Mouse (Mus musculus) liver, embryonic 14.5 days (tissue): ENCODE measurements around the gene Pxmp2. TPM values are rescaled to one million over a fixed set of nuclear protein-coding genes. Genes with fewer than 3 reads are reported as not detected.

ENCODE experiments used
- ATAC-seq: fragments of 200-750 bp; cut with Nextera tagmentation; 2 replicates; pipeline ENCODE4 v1.8.0; 2017; ENCODE audit warnings: moderate number of reproducible peaks, mild to moderate bottlenecking, moderate library complexity; ENCODE audit not compliant: insufficient read depth
- DNase-seq, 3 experiments: peaks; one replicate each; pipeline ENCODE4 v3.0.0-alpha.2; 2012 to 2013; ENCODE audit warnings: low read depth in 3 of 3, low spot score in 3 of 3
- H3K27ac ChIP-seq: fragments of 300-500 bp; sonication (generic); 2 replicates; pipeline ENCODE4 v1.5.1; 2014; ENCODE audit warnings: moderate library complexity, mild to moderate bottlenecking, control low read depth, inconsistent platforms
- H3K27me3 ChIP-seq: fragments of 300-500 bp; sonication (generic); 2 replicates; pipeline ENCODE4 v1.6.1; 2014; ENCODE audit warnings: mild to moderate bottlenecking, low read length, moderate library complexity; ENCODE audit not compliant: control insufficient read depth, insufficient read depth
- H3K36me3 ChIP-seq: fragments of 300-500 bp; sonication (generic); replicated peaks from 2 replicates; pipeline ENCODE4 v1.6.1; 2014; ENCODE audit warnings: low read depth; ENCODE audit not compliant: control insufficient read depth, insufficient read depth
- H3K4me1 ChIP-seq, 2 experiments: fragments of 200-500 bp in 1 of 2; fragments of 300-500 bp in 1 of 2; sonication (generic) in 1 of 2; replicated peaks; 2 replicates each; pipeline ENCODE4 v1.6.1; 2012 to 2014; ENCODE audit warnings: antibody characterized with exemption in 1 of 2, inconsistent platforms in 1 of 2, low read length in 1 of 2; ENCODE audit not compliant: control insufficient read depth in 2 of 2, insufficient read depth in 2 of 2
- H3K4me2 ChIP-seq: fragments of 300-500 bp; sonication (generic); 2 replicates; pipeline ENCODE4 v1.6.1; 2014; ENCODE audit warnings: low read depth, mild to moderate bottlenecking, control low read depth, moderate library complexity
- H3K4me3 ChIP-seq, 2 experiments: fragments of 200-500 bp in 1 of 2; fragments of 300-500 bp in 1 of 2; sonication (generic) in 1 of 2; 2 replicates each; pipeline ENCODE4 v1.5.1; 2012 to 2014; ENCODE audit warnings: low read depth in 2 of 2, low read length in 2 of 2, mild to moderate bottlenecking in 2 of 2, control low read depth in 1 of 2, inconsistent platforms in 1 of 2, moderate library complexity in 1 of 2; ENCODE audit not compliant: insufficient read depth in 1 of 2
- H3K9ac ChIP-seq: fragments of 300-500 bp; sonication (generic); replicated peaks from 2 replicates; pipeline ENCODE4 v1.6.1; 2014; ENCODE audit warnings: mild to moderate bottlenecking, control low read depth, moderate library complexity
- H3K9me3 ChIP-seq: fragments of 300-500 bp; sonication (generic); 2 replicates; pipeline ENCODE4 v1.6.1; 2016; ENCODE audit warnings: low read length, mixed read lengths; ENCODE audit not compliant: control insufficient read depth
- CTCF ChIP-seq: IDR thresholded peaks from 2 replicates; pipeline ENCODE4 v1.5.1; 2016; ENCODE audit warnings: antibody characterized with exemption, low read depth, control low read depth
- EP300 ChIP-seq: IDR thresholded peaks from 2 replicates; pipeline ENCODE4 v1.6.1; 2016; ENCODE audit warnings: antibody characterized with exemption, low read depth
- WGBS: fragments of 180-500 bp; shearing (Covaris S2); extraction: QIAGEN DNeasy Blood & Tissue Kit; methylation state at CpG from one replicate; pipeline ENCODE4 v1.1.7; 2014; ENCODE audit not compliant: insufficient replicate concordance; 5-methylcytosine and 5-hydroxymethylcytosine counted together
- polyA plus RNA-seq, 2 experiments: library from polyadenylated mRNA; depleted of rRNA in 1 of 2; stranded (reverse) in 1 of 2; unstranded in 1 of 2; fragments of >200 nt; fragmentation: Nextera tagmentation in 1 of 2; extraction: Ambion mirVana in 1 of 2; gene quantifications; 2 replicates each; pipeline versions ENCODE4 v1.2.1 to v1.2.3; 2012 to 2014

Pxmp2 gene
- polyA plus RNA-seq, 2 experiments: 16.0 to 31.7 TPM

- Histone ChIP-seq H3K9ac (no peak overlapping the region), H3K27me3 (no peaks in the 10 kb centered on the region), H3K4me3 (no peak overlapping the region), H3K9me3 (no peaks in the 10 kb centered on the region), H3K4me1 (peaks cover 0 to 1% of the 10 kb centered on the region in 2 experiments; a peak in 1 of 4 replicates), H3K27ac (no peak overlapping the region), H3K4me2 (no peak overlapping the region), H3K36me3 (peaks cover 81% of the 10 kb centered on the region)
- no peak for ATAC-seq
- TF ChIP-seq CTCF: no peak
- TF ChIP-seq EP300: no peak
- DNase-seq: no peak
- WGBS: 100% methylated on average over 1 of the region's 1 CpGs
Measured at GRCm38 (mm10) chr5:110296637-110297036, 10.7 kb upstream of the Pxmp2 start.

GRCm38 (mm10) chr5:110291649-110292048, 5.7 kb upstream of the Pxmp2 start:
- H3K9ac ChIP-seq: no peak overlapping the region
- TF ChIP-seq CTCF: no peak
- no peak for TF ChIP-seq EP300
- H3K4me2 ChIP-seq: no peak overlapping the region
- ATAC-seq (peak; percentile 60; the same call in 1 of the 2 replicates), DNase-seq (no peak)
- no peaks in the 10 kb centered on the region for H3K9me3 ChIP-seq
- 16% methylated on average over 1 of the region's 1 CpGs for WGBS
- H3K4me3 ChIP-seq: no peak overlapping the region
- peaks cover 60% of the 10 kb centered on the region for H3K36me3 ChIP-seq
- no peak overlapping the region for H3K27ac ChIP-seq
- peaks cover 6 to 9% of the 10 kb centered on the region in 2 experiments for H3K4me1 ChIP-seq
- H3K27me3 ChIP-seq: no peaks in the 10 kb centered on the region

- peak overlapping the region; percentile 59 to 68 for H3K4me3 ChIP-seq
- no peak overlapping the region for H3K27ac ChIP-seq
- H3K4me1 ChIP-seq: peaks cover 11 to 19% of the 10 kb centered on the region in 2 experiments
- WGBS: 37% methylated on average over 2 of the region's 2 CpGs
- TF ChIP-seq CTCF: no peak
- no peak for TF ChIP-seq EP300
- peak overlapping the region; percentile 100 for H3K4me2 ChIP-seq
- DNase-seq: no peak
- H3K9ac ChIP-seq: peak overlapping the region; percentile 28
- H3K27me3 ChIP-seq: no peaks in the 10 kb centered on the region
- no peak for ATAC-seq
- peaks cover 26% of the 10 kb centered on the region for H3K36me3 ChIP-seq
- H3K9me3 ChIP-seq: no peaks in the 10 kb centered on the region
Measured at GRCm38 (mm10) chr5:110287084-110287475, 1.1 kb upstream of the Pxmp2 start.

GRCm38 (mm10) chr5:110286446-110287083, 579 bp upstream of the Pxmp2 start:
- Histone ChIP-seq H3K9ac (peak overlapping the region; percentile 66), H3K27me3 (no peaks in the 10 kb centered on the region), H3K4me1 (peaks cover 9 to 19% of the 10 kb centered on the region in 2 experiments), H3K4me2 (peak overlapping the region; percentile 100), H3K36me3 (peaks cover 21% of the 10 kb centered on the region), H3K9me3 (no peaks in the 10 kb centered on the region), H3K4me3 (peak overlapping the region; percentile 68 to 93), H3K27ac (peak overlapping the region; percentile 34)
- ATAC-seq: peak; percentile 83
- no peak for TF ChIP-seq CTCF
- peak; percentile 19; the same call in 1 of the 2 replicates for TF ChIP-seq EP300
- 2% methylated on average over 30 of the region's 31 CpGs for WGBS
- no peak for DNase-seq

- Histone ChIP-seq H3K9me3 (no peaks in the 10 kb centered on the region), H3K36me3 (peaks cover 15% of the 10 kb centered on the region), H3K27ac (peak overlapping the region; percentile 55), H3K27me3 (no peaks in the 10 kb centered on the region), H3K4me2 (peak overlapping the region; percentile 100), H3K9ac (peak overlapping the region; percentile 77), H3K4me3 (peak overlapping the region; percentile 68 to 84), H3K4me1 (peaks cover 8 to 15% of the 10 kb centered on the region in 2 experiments)
- ATAC-seq: no peak
- 2% methylated on average over 15 of the region's 15 CpGs for WGBS
- DNase-seq: peak in 1 of 3 experiments; percentile 16
- TF ChIP-seq EP300: no peak
- no peak for TF ChIP-seq CTCF
Measured at GRCm38 (mm10) chr5:110285156-110285555, 830 bp downstream of the Pxmp2 start.
